Mouse (Mus musculus) urinary bladder, postnatal 4 days (tissue): Measurements from ENCODE around the gene Olfr152.

Source experiments
- DNase-seq, 2 experiments: peaks; one replicate each; pipeline ENCODE4 v3.0.0; 2021 to 2022; ENCODE audit warnings: low spot score in 2 of 2

Gene Olfr152

GRCm38 (mm10) chr2:87779183-87779582 lies at the start of gene Olfr152:
Gene Olfr152 (plus strand): TSS chr2:87779483.
- DNase-seq = no peak

- no peak for DNase-seq
Observed at GRCm38 (mm10) chr2:87739878-87740277, 39.4 kb upstream of the Olfr152 start, which contains the start of gene Olfr1138. Gene Olfr1138 (minus strand): TSS chr2:87739978.

DNA sequence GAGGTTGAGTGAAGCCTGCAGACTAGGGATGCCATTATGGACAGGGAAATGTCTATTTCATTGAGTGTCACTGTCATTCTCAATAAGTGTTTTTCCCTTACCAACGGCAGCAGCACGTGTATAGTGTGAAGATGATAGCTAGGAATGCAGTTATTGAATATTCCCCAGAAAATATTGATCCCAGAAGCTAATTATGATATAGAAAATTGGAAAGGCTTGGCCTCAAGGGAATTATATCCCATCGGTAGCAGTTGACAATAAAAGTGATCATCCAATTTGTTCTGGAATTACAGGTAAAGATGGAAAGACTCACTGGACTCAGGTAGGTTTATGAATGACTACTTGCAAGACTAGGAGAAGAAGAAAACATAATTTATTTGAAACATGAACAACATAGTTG lies 35.8 kb upstream of the Olfr152 start, which contains the start of gene Olfr1140:
Gene Olfr1140 (plus strand): TSS at position 301 of the 400 bp plus-strand sequence.
- no peak for DNase-seq

DNA sequence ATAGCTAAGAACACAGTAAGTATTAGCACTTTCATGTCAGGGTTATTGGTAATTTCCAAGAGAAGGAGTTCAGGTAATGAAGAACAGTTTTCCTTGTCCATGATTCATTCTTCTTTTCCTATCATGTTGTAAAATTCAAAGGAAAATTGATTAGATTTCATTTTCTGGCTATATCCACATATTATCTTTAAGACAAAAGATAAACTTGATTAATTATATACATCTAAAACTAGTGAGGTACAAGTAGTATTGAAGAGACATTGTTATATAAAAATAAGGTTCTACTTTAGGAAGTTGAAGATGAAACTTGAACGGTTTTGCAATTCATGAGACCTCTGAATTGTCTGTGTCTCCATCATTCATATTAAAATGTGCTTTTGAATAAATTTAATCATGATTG lies 25.4 kb upstream of the Olfr152 start, which contains the start of gene Olfr1141:
Gene Olfr1141 (minus strand): TSS at position 101 of the 400 bp plus-strand sequence.
- DNase-seq = no peak

GRCm38 (mm10) chr2:87776143-87776542 lies 3.1 kb upstream of the Olfr152 start:
- no peak for DNase-seq

GRCm38 (mm10) chr2:87800292-87800691 lies 21.0 kb downstream of the Olfr152 start, which contains the start of gene Olfr1143:
Gene Olfr1143 (plus strand): TSS chr2:87800592.
- no peak for DNase-seq

- no peak for DNase-seq
Observed at GRCm38 (mm10) chr2:87809522-87809921, 30.2 kb downstream of the Olfr152 start, which contains the start of gene Olfr1145. Gene Olfr1145 (plus strand): TSS chr2:87809822.

- no peak for DNase-seq
Observed at GRCm38 (mm10) chr2:87830233-87830632, 51.0 kb downstream of the Olfr152 start, which contains the start of gene Olfr1148. Gene Olfr1148 (plus strand): TSS chr2:87830533.
